Mouse (Mus musculus) monocyte, adult 2 months (primary cell): ENCODE data around the gene Gm17617.
"Not testable (repeated sequence)": the region's sequence is repeated elsewhere in the genome, so short reads cannot be mapped to it uniquely, and the experiment has no call there.

Experiments used
- DNase-seq, 2 experiments: peaks; one replicate each; pipeline ENCODE4 v3.0.0; 2022; ENCODE audit warnings: low spot score in 2 of 2, low read depth in 1 of 2

Gene Gm17617

DNA sequence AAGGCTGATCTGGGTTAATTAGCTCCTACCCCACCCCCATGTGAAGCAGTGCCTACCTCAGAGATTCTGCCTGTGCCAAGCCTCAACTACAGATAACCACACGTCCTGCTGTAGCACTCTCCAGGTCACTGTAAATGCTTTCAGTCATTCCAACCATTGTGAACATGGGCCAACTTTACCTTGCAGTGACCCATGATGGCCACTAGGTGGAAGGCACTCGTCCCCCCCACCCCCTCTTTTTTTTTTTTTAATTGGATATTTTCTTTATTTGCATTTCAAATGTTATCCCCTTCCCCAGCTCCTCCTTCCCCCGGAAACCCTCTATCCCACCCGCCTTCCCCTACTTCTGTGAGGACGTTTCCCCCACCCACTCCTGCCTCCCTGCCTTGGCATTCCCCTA, 2.0 kb upstream of the Gm17617 start:
- no peak for DNase-seq

DNA sequence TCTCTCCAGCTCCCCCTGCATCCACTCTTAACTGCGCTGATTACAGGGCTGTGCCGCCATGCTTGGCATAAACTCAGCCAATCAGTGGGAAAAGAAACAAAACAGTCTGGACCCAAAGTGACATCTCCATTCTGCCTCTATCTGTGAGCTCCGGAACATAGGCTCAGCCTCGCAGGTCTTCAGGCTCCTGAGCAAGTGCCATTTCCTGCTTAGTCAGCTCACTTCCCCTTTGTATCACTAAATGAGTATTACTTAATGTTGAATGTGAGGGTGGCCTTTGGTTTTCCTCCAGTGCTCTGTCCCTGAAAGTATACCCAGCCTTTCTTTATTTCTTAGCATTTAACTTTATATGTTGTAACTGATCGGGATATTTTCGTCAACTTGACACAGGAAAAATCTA, 8.4 kb downstream of the Gm17617 start:
- no peak for DNase-seq

DNA sequence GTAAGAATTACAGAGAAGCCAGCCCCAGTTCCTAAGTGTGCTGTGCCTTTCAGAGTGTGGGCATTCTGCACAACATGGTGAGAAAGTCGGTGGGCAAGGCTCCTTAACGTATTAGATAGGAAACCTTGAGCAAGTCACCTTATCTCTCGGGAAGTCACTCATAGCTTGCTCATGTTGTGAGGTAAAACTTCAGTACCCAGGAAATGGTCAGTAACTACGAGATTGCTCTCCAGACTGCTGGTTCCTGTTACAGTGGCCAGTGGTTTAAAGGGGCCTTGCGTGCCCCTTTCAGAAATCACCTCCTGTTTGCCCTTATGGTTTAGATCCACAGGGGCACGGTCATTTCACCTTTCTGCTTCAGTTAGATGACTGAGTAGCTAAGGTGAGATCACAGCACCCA, 19.0 kb downstream of the Gm17617 start:
- DNase-seq, result no peak

DNA sequence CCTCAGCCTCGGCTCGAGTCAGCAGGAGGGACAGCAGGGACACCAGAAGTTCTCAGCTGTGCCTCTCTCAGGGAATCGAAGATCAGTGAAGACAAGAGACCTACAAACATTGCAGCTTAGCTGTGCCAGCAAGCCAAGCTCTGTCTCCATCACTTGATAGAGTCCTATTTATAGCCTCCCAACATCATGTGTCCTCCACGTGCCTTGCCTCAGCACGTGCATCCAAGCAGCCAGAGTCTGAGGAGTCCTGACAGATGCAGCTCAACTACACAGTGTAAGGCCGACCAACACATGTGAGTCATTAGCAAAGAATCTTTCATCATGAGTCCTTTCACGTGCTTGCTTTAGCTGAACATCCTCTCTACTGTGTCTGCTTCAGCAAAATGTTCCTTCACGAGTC, 25.7 kb downstream of the Gm17617 start:
- DNase-seq, result no peak

DNA sequence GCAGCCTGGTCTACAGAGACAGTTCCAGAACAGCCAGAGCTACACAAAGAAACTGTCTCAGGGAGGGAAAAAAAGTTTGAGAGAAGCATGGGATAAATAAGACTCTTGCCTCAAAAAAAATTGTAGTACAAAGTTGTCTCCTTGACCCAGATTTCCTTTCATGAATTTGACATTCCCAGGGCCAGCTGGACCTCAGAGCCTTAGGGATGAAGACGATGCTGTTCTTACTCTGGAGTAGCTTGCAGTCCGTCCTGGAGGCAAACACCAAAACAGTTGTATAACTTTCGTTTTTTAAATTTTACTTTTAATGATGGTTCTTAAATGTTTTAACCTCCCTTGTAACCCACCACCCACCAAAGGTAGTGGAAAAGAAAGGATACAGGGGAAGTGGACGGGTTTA, 26.2 kb downstream of the Gm17617 start:
- DNase-seq, result no peak

DNA sequence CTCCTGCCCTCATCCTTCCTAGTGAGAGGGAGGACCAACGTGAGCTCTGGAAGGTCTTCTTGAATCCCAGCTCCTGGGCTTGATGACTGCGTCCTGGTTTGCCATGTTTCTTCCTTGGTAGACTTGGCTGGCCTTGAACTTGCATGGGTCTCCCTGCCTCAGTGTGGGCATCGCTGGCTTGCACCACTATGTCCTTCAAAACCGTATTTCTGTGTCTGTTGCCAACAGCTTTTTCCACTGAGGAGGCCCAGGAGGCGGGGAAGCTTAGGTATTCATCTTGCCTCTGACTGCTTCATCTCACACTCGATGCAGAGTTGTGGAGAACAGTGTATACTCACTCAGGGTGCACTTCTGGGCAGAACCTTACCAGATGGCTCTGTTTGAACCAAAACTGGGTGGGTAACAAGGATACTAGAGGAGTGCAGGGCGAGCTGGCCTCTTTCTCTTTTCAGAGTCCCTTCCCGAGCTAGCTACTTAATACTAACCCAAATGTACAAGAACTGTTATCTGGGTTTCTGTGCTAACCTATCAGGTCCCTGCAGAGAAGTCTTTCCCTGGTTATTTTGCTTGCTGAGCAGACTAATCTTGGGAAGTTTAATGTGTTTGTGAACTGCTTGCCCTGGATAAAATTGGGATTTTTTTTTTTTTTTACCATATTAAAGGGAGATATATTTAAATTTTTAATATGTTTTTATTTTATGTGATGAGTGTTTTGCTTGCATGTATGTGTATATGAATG, 27.2 kb downstream of the Gm17617 start:
- no peak for DNase-seq

DNA sequence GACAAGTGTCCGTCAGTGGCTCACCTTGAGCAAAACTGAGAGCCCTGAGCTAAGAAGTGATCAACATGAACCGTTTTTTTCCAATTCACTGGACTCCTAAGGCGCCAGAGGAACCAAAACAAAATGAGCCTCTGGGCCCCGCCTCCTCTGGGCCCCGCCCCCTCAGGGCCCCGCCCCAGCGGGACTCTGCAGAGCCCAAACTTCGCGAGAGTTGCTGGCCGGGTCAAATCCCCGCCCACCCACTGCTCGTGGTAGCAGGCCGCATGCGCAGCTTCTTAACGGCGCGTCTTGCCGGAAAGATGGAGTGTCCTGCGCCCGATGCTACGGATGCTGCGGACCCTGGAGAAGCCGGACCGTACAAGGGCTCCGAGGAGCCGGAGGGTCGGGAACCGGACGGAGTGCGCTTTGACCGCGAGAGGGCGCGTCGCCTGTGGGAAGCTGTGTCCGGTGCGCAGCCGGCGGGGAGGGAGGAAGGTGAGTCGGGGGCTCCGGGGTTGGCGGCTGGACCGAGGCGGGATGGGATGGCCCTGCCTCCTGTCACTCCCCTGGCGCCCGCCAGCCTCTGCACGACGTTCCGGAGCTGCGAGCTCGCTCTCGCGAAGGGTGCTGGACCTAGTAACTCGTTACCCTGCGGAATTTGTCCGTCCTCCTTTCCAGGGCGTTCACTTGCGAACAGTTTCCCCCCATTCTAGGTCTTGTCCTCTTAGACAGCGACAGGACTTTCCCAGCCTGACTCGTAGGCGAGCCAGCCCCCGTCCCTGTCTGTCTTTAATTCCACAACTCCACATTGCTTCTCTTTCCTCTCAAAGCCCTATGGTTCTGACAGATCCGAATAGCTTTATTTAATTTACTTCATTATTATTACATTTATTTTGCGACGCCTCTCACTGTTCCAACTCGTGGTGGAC, 28.0 kb downstream of the Gm17617 start, which contains the start of gene Zfp346:
TSS of gene Zfp346 (plus strand) at position 267 of the 908 bp plus-strand sequence.
- DNase-seq, result peak; percentile 94 to 96

DNA sequence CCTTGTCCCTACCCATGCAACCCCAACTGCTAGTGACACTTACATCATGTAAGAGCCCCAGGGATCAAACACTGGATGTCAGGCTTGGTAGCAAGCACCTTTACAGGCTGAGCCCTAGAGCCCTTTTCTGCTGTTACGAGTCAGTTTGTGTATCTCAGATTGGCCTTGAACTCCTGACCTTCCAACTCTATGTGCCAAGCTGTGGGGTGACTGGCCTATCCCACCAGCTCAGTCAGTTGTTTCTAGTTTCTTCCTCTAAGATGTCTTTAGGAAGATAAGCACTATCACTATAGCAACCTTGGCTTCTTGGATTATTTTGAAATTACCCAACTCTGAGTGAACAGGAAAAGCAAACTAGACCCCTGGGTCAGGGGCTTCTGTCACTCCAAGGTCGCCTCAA, 30.0 kb downstream of the Gm17617 start:
- DNase-seq, result no peak

DNA sequence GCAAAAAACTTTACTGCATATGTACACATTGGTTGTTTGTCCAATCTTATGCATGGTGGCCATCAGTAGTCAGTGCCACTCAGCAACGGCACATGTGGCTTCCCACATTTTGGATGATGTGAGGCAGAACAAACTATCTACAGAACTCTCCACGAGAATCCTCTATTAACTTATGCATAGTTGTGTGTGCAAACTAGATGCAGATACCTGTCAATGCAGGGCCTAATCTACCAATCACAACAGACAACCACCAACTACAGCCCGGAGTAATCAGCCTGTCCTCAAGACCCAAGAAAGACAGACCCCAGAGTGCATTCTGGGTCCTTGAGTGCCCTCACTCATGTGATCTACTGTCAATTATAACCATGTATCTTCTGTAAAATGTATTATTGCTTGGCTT, 31.0 kb downstream of the Gm17617 start:
- no peak for DNase-seq

DNA sequence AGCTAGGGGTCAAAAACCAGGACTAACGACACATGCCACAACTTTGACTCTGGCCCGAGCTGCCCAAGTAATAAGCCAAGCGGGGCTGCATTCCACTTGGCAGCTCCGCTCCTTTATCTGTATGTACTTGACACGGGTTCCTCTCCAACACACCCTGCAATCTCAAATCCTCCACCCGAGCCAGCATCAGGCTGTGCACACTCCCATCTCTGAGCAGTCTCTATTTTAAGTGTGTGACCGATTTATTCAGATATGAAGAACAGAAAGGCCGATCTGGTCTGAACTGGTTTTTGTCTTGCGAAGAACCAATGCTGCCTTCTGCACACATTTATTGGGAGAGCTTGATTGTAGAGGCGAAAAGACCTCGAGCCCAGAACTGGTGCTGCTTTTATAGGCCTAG, 31.7 kb downstream of the Gm17617 start:
- no peak for DNase-seq

DNA sequence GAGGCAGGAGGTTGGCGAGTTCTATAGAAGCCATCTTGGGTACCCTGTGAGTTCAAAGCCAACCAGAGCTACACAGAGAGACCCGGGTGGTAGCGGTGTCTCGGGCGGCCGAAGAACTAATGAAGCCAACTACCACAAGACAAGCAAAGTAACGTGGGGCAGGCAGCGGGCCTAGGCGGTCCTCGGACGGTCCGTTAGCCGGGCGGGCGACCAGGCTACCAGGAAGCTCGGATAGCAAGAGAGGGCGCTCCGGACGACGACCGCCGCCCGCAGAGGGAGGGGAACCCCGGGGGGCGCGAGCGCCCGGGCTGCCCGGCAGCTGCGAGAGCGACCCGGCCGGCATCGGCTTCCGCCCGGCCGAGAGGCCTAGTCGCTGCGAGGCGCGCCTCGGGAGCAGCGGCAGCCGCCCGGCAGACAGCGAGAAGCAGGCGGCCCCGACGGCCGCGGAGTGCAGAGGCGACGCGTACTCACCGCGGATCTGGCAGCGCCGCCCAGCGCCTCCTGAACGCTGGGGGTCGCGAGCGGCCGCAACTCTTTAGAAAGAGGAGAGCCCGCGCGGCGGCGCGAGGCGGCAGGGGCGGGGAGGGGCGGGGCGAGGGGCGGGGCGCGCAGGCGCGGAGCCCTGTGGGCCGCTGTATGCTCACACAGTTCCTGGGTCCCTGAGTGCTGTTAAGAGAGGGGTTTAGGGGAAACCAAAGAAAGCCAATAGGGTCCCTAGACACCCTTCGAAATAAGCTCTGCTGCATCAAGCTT, 33.4 kb downstream of the Gm17617 start, which contains the start of gene Uimc1:
TSS of gene Uimc1 (minus strand) at position 575 of the 753 bp plus-strand sequence.
- peak; percentile 6 to 45 for DNase-seq

DNA sequence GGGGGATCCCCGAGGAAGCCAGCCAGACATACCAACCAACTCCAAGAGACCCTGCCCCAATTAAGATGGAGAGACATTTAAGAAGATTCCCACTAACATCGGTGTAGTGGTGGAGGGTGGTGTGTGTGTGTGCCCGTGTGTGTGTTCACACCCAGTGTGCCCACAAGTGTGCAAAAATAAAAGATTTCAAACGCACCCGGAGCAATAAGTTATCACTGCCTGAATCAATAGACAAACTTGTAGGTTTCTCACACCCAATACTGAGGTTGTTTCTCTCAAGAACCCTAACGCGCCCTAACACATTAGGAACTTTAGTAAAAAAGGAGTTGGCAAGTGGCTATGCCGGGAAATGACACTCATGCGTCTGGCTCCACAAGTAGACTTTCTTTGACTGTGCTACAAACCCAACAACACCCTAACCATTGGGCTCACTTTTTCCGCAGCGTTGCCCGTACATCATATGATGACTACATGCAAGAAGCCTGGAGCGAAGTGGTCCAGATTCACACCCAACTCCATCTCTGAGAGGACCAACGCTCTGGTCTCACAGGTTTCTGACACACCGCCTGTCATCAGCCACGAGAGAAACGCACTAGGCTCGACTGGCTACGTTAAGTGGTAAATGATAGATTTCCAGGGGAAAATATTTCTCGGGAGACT, 34.2 kb downstream of the Gm17617 start:
- DNase-seq, result no peak

DNA sequence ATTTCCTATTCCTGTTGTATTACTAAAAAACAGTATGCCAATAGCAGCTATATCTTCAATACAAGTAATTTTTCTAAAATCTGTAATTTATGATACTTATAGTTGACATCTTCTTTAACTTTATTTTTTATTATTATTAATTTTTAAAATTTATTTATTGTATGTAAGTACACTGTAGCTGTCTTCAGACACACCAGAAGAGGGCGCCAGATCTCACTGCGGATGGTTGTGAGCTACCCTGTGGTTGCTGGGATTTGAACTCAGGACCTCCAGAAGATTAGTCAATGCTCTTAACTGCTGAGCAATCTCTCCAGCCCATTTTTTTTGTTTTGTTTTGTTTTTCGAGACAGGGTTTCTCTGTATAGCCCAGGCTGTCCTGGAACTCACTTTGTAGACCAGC, 35.5 kb downstream of the Gm17617 start:
- not testable (repeated sequence) for DNase-seq

DNA sequence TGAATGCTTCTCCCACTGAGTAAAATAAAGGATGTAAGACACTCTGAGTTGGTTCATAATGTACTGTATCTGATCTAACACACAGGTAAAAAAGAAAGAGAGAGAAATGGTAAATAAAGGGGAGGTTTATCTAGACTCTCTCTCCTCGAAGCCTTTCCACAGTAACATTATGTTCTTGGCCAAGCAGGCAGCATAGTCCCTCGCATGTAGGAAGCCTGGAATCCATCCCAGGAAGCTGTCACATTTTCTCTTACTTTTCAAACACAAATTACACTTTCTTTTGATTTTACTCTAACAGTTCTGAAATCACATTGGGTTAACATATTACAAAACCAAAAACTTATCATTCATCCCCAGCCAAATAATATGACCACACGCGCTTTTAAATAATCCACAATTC, 40.8 kb downstream of the Gm17617 start:
- no peak for DNase-seq
